Mouse (Mus musculus): Measurements from ENCODE around the gene Gm9112. TPM values are rescaled to one million over a fixed set of nuclear protein-coding genes. Genes with fewer than 3 reads are reported as not detected.

The Gm9112 gene
- polyA plus RNA-seq, 1 experiment from 2014 or later, result not detected

Other genes with a start within 250 kb of the Gm9112 start
- gene Hdac8, start 202.3 kb downstream of the Gm9112 start, polyA plus RNA-seq (2014; fragmentation: Nextera tagmentation; extraction: Ambion mirVana), result 2.4 TPM in 2 replicates
- 9.4 TPM in 2 replicates for gene Phka1, start 63.4 kb downstream of the Gm9112 start, polyA plus RNA-seq (2014; fragmentation: Nextera tagmentation; extraction: Ambion mirVana)
- gene Gm3880, start 20.7 kb downstream of the Gm9112 start, polyA plus RNA-seq (2014; fragmentation: Nextera tagmentation; extraction: Ambion mirVana), result not detected in 2 replicates
- gene Dmrtc1b, start 230 bp upstream of the Gm9112 start, polyA plus RNA-seq (2014; fragmentation: Nextera tagmentation; extraction: Ambion mirVana), result not detected in 2 replicates
- not detected in 2 replicates for gene Dmrtc1c1, start 95.3 kb upstream of the Gm9112 start, polyA plus RNA-seq (2014; fragmentation: Nextera tagmentation; extraction: Ambion mirVana)
- gene Dmrtc1c2, start 147.0 kb upstream of the Gm9112 start, polyA plus RNA-seq (2014; fragmentation: Nextera tagmentation; extraction: Ambion mirVana), result not detected in 2 replicates
- gene 1700031F05Rik, start 160.3 kb upstream of the Gm9112 start, polyA plus RNA-seq (2014; fragmentation: Nextera tagmentation; extraction: Ambion mirVana), result not detected in 2 replicates
- 1.4 and 2.4 TPM in 2 replicates for gene Dmrtc1a, start 201.1 kb upstream of the Gm9112 start, polyA plus RNA-seq (2014; fragmentation: Nextera tagmentation; extraction: Ambion mirVana)
- not detected in 2 replicates for gene 1700011M02Rik, start 201.3 kb upstream of the Gm9112 start, polyA plus RNA-seq (2014; fragmentation: Nextera tagmentation; extraction: Ambion mirVana)
- gene 1700018G05Rik, start 220.7 kb upstream of the Gm9112 start, polyA plus RNA-seq (2014; fragmentation: Nextera tagmentation; extraction: Ambion mirVana), result not detected in 2 replicates